Mouse (Mus musculus): ENCODE results near the gene Rnf41.

- TF ChIP-seq CTCF (IDR thresholded peaks at IDR 0.05; ENCODE audit: low read depth): peak; percentile 57; the same call in 1 of the 2 replicates
- no peak for TF ChIP-seq EP300 (IDR thresholded peaks at IDR 0.05; ENCODE audit: low read depth)
Observed at GRCm38 (mm10) chr10:128362568-128362967, 48.9 kb upstream of the Rnf41 start.
